ENCODE assay signal across 8 mouse cellular contexts in the genomic region with DNA sequence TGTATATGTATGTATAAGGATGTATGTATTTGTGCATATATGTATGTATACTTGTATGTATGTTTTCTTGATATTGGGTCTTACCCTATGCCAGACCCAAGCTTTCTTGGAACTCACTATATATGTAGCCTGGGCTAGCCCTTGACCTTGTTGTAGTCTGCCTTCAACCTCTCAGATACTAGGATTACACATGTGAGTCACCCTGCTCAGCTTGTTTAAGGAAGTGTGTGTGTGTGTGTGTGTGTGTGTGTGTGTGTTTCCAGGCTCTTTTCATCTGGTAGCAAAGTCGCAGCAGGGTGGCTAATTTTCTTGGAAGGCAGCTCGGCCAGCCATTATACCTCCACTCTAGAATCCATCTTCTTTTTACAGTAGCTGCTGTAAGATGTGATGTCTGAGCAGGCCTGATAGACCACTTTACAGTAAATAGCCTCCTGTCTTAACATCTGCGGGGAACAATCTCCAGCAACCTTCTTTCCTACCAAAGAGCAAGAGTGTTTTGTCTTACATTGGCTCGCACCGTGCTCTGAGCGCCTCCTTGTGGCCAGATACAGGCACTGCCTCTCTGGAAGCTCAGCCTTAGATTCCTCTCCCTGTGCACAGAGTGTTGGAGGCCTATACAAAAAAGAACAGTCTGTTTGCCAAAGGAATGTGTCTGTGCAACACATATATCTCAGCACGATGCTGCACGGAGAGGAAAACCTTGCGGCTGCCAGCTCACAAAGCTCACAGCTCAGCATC. TPM values are rescaled to one million over a fixed set of nuclear protein-coding genes. Genes with fewer than 3 reads are reported as not detected.
A peak's percentile ranks its signal among the peaks of the same experiment; 100 is the strongest.
DNase-seq lines count a peak whose midpoint lies in the region; ATAC-seq and TF ChIP-seq lines count a peak whose summit lies in the region.

No protein-coding gene starts in this region.

- no peaks in the 10 kb centered on the region for H3K9me3 ChIP-seq in intestine, embryonic 15.5 days
- H3K9me3 ChIP-seq in midbrain, embryonic 10.5 days (replicated peaks) = no peaks in the 10 kb centered on the region

- peak; percentile 75 to 86 for DNase-seq in cerebellum, postnatal 4 days (ENCODE audit: low spot score in 2 of 2)
- peak; percentile 74 for DNase-seq in gastrocnemius, adult 2 months
- peak; percentile 82 to 90 for DNase-seq in left cerebral cortex, postnatal 10 days (ENCODE audit: extremely low spot score in 1 of 2, low spot score in 2 of 2)
- DNase-seq in midbrain, embryonic 10.5 days (ENCODE audit: low spot score) = peak; percentile 85
- peak; percentile 87 for DNase-seq in right cerebral cortex, postnatal 4 days
- DNase-seq in urinary bladder, postnatal 4 days (ENCODE audit: low spot score in 2 of 2) = peak; percentile 70 to 77

- ATAC-seq in activated CD4-positive, CD25-positive, alpha-beta regulatory T cell, adult 4 months = peak; percentile 63
- peak; percentile 81 for ATAC-seq in intestine, embryonic 15.5 days

- no peak; the same call in 1 of the 2 replicates for TF ChIP-seq CTCF in gastrocnemius, adult 2 months (IDR thresholded peaks at IDR 0.05)

- no peaks in the 10 kb centered on the region for H3K27me3 ChIP-seq in intestine, embryonic 15.5 days (replicated peaks)
- H3K27me3 ChIP-seq in midbrain, embryonic 10.5 days (ENCODE audit: low read depth, poor library complexity, severe bottlenecking) = no peaks in the 10 kb centered on the region

- H3K4me1 ChIP-seq in intestine, embryonic 15.5 days (replicated peaks) = no peaks in the 10 kb centered on the region
- no peaks in the 10 kb centered on the region for H3K4me1 ChIP-seq in midbrain, embryonic 10.5 days

- H3K27ac ChIP-seq in gastrocnemius, adult 2 months = no peak overlapping the region
- H3K27ac ChIP-seq in intestine, embryonic 15.5 days = no peak overlapping the region
- H3K27ac ChIP-seq in midbrain, embryonic 10.5 days (replicated peaks) = no peak overlapping the region; the same call in 1 of the 2 replicates

- H3K4me2 ChIP-seq in intestine, embryonic 15.5 days (replicated peaks) = no peak overlapping the region

- H3K9ac ChIP-seq in intestine, embryonic 15.5 days = no peak overlapping the region

- intact Hi-C loops in gastrocnemius, adult 2 months (cut with DNase I) = loop anchor here (1.0 to 2.0 kb wide), 3 partner anchors 147 to 357 kb away; no protein-coding TSS in a partner anchor
- intact Hi-C loops in left cerebral cortex, postnatal 10 days (cut with DNase I) = loop anchor here (2.0 to 5.0 kb wide), 2 partner anchors 200 to 359 kb away; no protein-coding TSS in a partner anchor

- no peaks in the 10 kb centered on the region for H3K36me3 ChIP-seq in intestine, embryonic 15.5 days
- no peaks in the 10 kb centered on the region for H3K36me3 ChIP-seq in midbrain, embryonic 10.5 days

- 21% methylated on average over 9 of the region's 9 CpGs for WGBS in intestine, embryonic 15.5 days
- WGBS in midbrain, embryonic 10.5 days = 33% methylated on average over 9 of the region's 9 CpGs

- H3K4me3 ChIP-seq in gastrocnemius, adult 2 months = no peak overlapping the region
- no peak overlapping the region for H3K4me3 ChIP-seq in intestine, embryonic 15.5 days (replicated peaks)
- H3K4me3 ChIP-seq in midbrain, embryonic 10.5 days = no peak overlapping the region

RNA-seq across cellular contexts. Expression of gene Ubash3b, which starts 29.4 kb away (rescaled TPM):
- polyA plus RNA-seq in activated CD4-positive, CD25-positive, alpha-beta regulatory T cell, adult 4 months (2017; shearing (Covaris generic)) = 10 to 100 TPM; 18.3 to 25.0 TPM
- under 1 TPM; 0.33 to 0.45 TPM for total RNA-seq in gastrocnemius, adult 2 months (2021)
- polyA plus RNA-seq in intestine, embryonic 15.5 days (2015; fragmentation: Nextera tagmentation; extraction: Ambion mirVana) = 3.8 and 4.6 TPM in 2 replicates
- 10 to 100 TPM; 30.4 to 31.7 TPM for total RNA-seq in left cerebral cortex, postnatal 10 days (2021)
- 5.8 and 6.3 TPM in 2 replicates for polyA plus RNA-seq in midbrain, embryonic 10.5 days (2016; fragmentation: Nextera tagmentation; extraction: Ambion mirVana)
